Mouse (Mus musculus) cerebellum, postnatal 25 days (tissue): ENCODE measurements at regions not wholly inside any gene's neighbourhood (a gene's known extent, or its start where the extent isn't known, plus 50 kb on each side); places are given as distances from the start of the nearest gene placed in this dataset.

ENCODE experiments used
- DNase-seq, 2 experiments: peaks; one replicate each; pipeline ENCODE4 v3.0.0; 2021; ENCODE audit warnings: mixed read lengths in 2 of 2

GRCm38 (mm10) chr13:36807961-36808360, 73.0 kb upstream of the Nrn1 start:
- no peak for DNase-seq

GRCm38 (mm10) chr13:36789360-36789759, 54.4 kb upstream of the Nrn1 start:
- peak in 1 of 2 experiments; percentile 26 for DNase-seq
